Mouse (Mus musculus) embryonic stem cell, embryonic (primary cell): ENCODE data around the gene Wdr13.

ENCODE experiments used
- CTCF ChIA-PET, 4 experiments: fragments of 300-600 bp in 2 of 4; fragments of 350-600 bp in 2 of 4; sonication (Branson Sonifier 250); formaldehyde crosslinking; loops; one replicate each; lab custom pipeline; 2022; ENCODE audit warnings: inconsistent platforms in 2 of 4; lab: Charles Lee
- POLR2A ChIA-PET, 4 experiments: fragments of 300-600 bp in 2 of 4; fragments of 350-600 bp in 2 of 4; sonication (Branson Sonifier 250); formaldehyde crosslinking; loops; one replicate each; lab custom pipeline; 2022; ENCODE audit warnings: antibody characterized with exemption in 4 of 4, inconsistent platforms in 1 of 4; lab: Charles Lee

The Wdr13 gene

GRCm38 (mm10) chrX:8085611-8086010 is 47.1 kb downstream of the Wdr13 start:
- POLR2A ChIA-PET, result interaction anchor here in 2 of 4 experiments (1.0 to 1.6 kb wide), 3 partner anchors 11 to 35 kb away, joined by 3 to 6 read pairs (median 4); partner anchors contain the start of gene Suv39h1 (in 1 of the 2)
- CTCF ChIA-PET, result no interaction called here

DNA sequence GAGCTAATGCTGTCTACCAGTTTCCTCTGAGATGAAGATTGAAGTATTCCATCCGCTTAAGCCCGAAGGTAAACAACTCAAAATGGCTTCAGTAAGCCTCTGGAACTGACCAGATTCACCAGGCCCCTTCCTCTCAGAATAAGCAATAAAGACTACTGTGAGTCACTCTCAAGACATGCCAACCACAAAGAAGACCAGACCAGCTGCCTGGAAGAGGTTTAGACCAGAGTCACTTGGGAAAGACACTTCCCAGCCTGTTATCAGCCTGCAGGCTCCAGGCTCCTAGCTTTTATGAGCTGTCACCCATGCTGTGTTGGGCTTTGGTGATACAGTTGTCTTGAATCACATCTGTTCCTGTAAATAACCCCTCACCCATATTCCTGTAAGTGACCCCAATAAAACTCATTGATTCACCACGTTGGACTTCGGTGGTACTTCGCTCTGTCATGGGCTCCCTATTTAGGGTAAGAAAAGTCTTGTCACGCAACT is 47.9 kb downstream of the Wdr13 start:
- ChIA-PET CTCF (interaction anchor here in 1 of 4 experiments (0.6 kb wide), 1 partner anchor 198 kb away, joined by 3 read pairs; no protein-coding TSS in a partner anchor), POLR2A (interaction anchor here in 2 of 4 experiments (1.0 to 1.6 kb wide), 2 partner anchors 10 to 15 kb away, joined by 4 to 6 read pairs; partner anchors contain the start of gene Suv39h1 (in 1 of the 2))

DNA sequence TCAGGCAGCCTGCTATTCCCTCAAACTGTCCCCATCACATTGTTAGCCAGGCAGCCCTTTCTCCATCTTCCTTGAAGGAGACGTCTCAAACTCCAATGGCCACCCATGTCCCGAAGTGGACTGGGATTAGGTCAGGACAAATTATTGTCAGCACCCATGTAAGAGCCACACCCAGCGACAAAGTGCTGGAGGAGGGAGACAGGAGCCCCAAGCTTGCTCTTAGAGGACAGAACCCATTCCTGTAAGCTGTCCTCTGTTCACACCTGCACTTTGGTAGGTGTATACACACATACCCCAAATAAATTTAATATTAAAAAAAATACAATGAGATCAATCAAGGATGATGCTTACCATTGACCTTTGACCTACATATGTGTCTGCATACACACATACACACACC is 57.6 kb downstream of the Wdr13 start:
- CTCF ChIA-PET, result interaction anchor here in 1 of 4 experiments (0.8 kb wide), 1 partner anchor 127 kb away, joined by 3 read pairs; the partner anchor contains the start of gene Hdac6
- POLR2A ChIA-PET, result interaction anchor here (0.8 to 13.2 kb wide), 36 partner anchors 8 to 699 kb away, joined by 3 to 221 read pairs (median 5); partner anchors contain the start of genes Hdac6 (in 2 of the 4), Was (in 2 of the 4), Wdr13 (in 2 of the 4) and Ccdc22 (in 1 of the 4)

DNA sequence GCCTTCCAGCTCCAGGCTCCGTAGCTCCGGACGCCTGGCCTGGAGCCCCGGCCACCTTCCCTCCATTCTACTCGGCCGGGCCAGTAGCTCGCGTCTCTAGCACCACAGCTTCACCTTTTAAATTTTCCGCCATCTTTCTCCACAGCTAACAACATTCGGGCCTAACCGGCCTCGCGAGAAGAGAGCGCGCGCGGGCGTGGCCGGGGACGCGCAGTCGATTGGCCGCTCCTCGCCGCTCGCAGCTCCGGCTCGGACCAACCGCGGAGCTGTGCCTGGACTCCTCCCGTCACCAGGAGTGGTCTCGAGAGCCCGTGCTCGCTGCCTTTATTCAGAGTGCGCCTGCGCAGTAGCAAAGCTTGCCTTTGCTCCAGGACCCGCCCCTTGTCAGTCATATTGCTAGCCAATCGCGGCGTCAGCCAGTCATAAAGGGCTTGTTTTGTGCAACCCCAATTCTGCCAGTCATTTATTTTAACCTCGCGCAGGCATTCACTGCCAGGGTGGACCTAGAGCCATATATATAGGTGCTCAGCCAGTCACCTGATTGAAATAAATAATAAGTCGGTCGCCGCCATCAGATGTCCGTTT is 58.2 kb downstream of the Wdr13 start, which contains the start of gene Suv39h1:
Gene Suv39h1 (minus strand): TSS at position 331 of the 585 bp plus-strand sequence.
- ChIA-PET POLR2A (interaction anchor here (0.5 to 13.2 kb wide), 45 partner anchors 9 to 698 kb away, joined by 3 to 221 read pairs (median 4); partner anchors contain the start of genes Was (in 3 of the 4), Hdac6 (in 2 of the 4), Wdr13 (in 2 of the 4) and Ccdc22 (in 1 of the 4)), CTCF (interaction anchor here in 1 of 4 experiments (0.7 to 0.8 kb wide), 2 partner anchors 49 to 127 kb away, joined by 3 read pairs; partner anchors contain the start of gene Hdac6)

- ChIA-PET POLR2A (interaction anchor here (0.6 to 13.2 kb wide), 46 partner anchors 9 to 698 kb away, joined by 3 to 221 read pairs (median 4); partner anchors contain the start of genes Was (in 3 of the 4), Hdac6 (in 2 of the 4), Wdr13 (in 2 of the 4) and Ccdc22 (in 1 of the 4)), CTCF (interaction anchor here in 1 of 4 experiments (0.7 kb wide), 1 partner anchor 48 kb away, joined by 3 read pairs; no protein-coding TSS in a partner anchor)
Measured at GRCm38 (mm10) chrX:8073881-8074429, 58.7 kb downstream of the Wdr13 start.
